Mouse (Mus musculus) limb, embryonic 14.5 days (tissue): ENCODE results near the gene 1700028J19Rik. TPM values are rescaled to one million over a fixed set of nuclear protein-coding genes. Genes with fewer than 3 reads are reported as not detected.

Experiments
- ATAC-seq: fragments of 200-750 bp; cut with Nextera tagmentation; 2 replicates; pipeline ENCODE4 v1.8.0; 2017; ENCODE audit warnings: low read depth, moderate number of reproducible peaks, moderate TSS enrichment; ENCODE audit not compliant: low FRiP score
- DNase-seq: peaks from one replicate; pipeline ENCODE4 v3.0.0-alpha.2; 2015; ENCODE audit warnings: low spot score
- H3K27ac ChIP-seq: fragments of 300-500 bp; sonication (generic); replicated peaks from 2 replicates; pipeline ENCODE4 v1.5.1; 2014; ENCODE audit warnings: low read depth, mild to moderate bottlenecking, low read length, moderate library complexity, mixed read lengths
- H3K27me3 ChIP-seq: fragments of 300-500 bp; sonication (generic); 2 replicates; pipeline ENCODE4 v1.6.1; 2014; ENCODE audit warnings: low read length, mixed read lengths; ENCODE audit not compliant: control insufficient read depth, insufficient read depth
- H3K36me3 ChIP-seq: fragments of 300-500 bp; sonication (generic); 2 replicates; pipeline ENCODE4 v1.6.1; 2014; ENCODE audit warnings: mild to moderate bottlenecking, low read length, moderate library complexity, mixed read lengths; ENCODE audit not compliant: control insufficient read depth, insufficient read depth
- H3K4me1 ChIP-seq: fragments of 300-500 bp; sonication (generic); 2 replicates; pipeline ENCODE4 v1.6.1; 2014; ENCODE audit warnings: antibody characterized with exemption, low read length, mixed read lengths; ENCODE audit not compliant: control insufficient read depth, insufficient read depth
- H3K4me2 ChIP-seq: fragments of 300-500 bp; sonication (generic); replicated peaks from 2 replicates; pipeline ENCODE4 v1.6.1; 2014; ENCODE audit warnings: low read depth, mild to moderate bottlenecking, low read length, moderate library complexity; ENCODE audit not compliant: severe bottlenecking
- H3K4me3 ChIP-seq: fragments of 300-500 bp; sonication (generic); replicated peaks from 2 replicates; pipeline ENCODE4 v1.5.1; 2014; ENCODE audit warnings: low read length
- H3K9ac ChIP-seq: fragments of 300-500 bp; sonication (generic); 2 replicates; pipeline ENCODE4 v1.6.1; 2014; ENCODE audit warnings: mild to moderate bottlenecking, low read depth, low read length, moderate library complexity; ENCODE audit not compliant: severe bottlenecking
- H3K9me3 ChIP-seq: fragments of 300-500 bp; sonication (generic); 2 replicates; pipeline ENCODE4 v1.6.1; 2016; ENCODE audit warnings: low read length; ENCODE audit not compliant: control insufficient read depth
- POLR2A ChIP-seq: fragments of 200-500 bp; IDR thresholded peaks from 2 replicates; pipeline ENCODE4 v1.8.0; 2012; ENCODE audit warnings: inconsistent platforms, mild to moderate bottlenecking, moderate library complexity, borderline replicate concordance; ENCODE audit not compliant: insufficient read depth, insufficient read length; ENCODE audit errors: extremely low read depth
- WGBS: fragments of 180-500 bp; shearing (Covaris S2); extraction: QIAGEN DNeasy Blood & Tissue Kit; methylation state at CpG from one replicate; pipeline ENCODE4 v1.1.7; 2014; 5-methylcytosine and 5-hydroxymethylcytosine counted together
- polyA plus RNA-seq, 2 experiments: library from polyadenylated mRNA; depleted of rRNA in 1 of 2; stranded (reverse) in 1 of 2; unstranded in 1 of 2; fragments of >200 nt; fragmentation: Nextera tagmentation in 1 of 2; extraction: Ambion mirVana in 1 of 2; gene quantifications; 2 replicates each; pipeline versions ENCODE4 v1.2.1 to v1.2.3; 2012 to 2014

Gene 1700028J19Rik
- polyA plus RNA-seq, 2 experiments = 1.3 TPM

DNA sequence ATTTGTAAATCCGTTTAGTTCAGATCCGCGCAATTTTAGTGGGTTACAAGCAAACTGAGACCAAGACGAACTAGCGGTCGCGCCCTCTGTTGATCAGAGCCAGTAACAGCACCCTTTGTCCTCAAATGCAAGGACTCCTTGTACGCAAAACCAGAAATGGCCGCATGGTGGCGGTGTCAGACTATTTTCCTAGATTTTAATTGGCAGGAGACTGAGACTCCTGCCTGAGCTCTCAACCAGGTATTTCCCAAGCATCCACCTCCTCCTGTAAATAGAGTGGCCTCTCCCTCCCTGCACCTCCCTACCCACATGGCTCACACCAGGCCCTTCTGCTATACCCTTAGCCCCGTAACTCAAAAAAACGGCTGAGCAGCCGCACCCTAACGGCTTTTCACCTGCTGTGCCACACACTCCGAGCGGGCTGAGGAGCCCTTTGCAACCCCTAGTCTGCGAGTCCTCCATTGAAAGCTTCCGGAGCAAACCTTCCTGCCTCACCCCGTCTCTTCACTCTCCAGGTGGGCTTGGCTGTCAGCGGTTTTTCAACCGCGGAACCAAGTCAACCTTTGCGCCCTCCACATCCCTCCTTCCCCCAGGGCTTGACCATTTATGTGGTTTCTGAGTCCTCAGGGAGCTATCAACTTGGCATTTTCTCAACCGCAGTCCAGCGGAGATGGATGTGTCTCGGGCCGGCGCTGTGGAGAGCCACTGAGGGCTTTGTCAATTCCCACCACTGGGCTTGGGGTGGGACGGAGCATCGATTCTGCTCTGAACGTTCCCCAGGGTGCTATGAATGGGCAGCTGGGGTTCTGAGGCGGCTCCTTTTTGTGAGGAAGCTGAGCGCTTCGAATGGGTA lies 16.5 kb upstream of the 1700028J19Rik start:
- Histone ChIP-seq H3K4me2 (peak overlapping the region; percentile 38), H3K27me3 (peaks cover 11% of the 10 kb centered on the region), H3K27ac (no peak overlapping the region), H3K9me3 (no peaks in the 10 kb centered on the region), H3K36me3 (no peaks in the 10 kb centered on the region), H3K4me3 (no peak overlapping the region), H3K4me1 (peaks cover 4% of the 10 kb centered on the region; the same call in 1 of the 2 replicates), H3K9ac (no peak overlapping the region)
- ATAC-seq (peak; percentile 70), DNase-seq (peak; percentile 93)
- WGBS = 2% methylated on average over 34 of the region's 34 CpGs
- peak; percentile 29; the same call in 1 of the 2 replicates for TF ChIP-seq POLR2A

DNA sequence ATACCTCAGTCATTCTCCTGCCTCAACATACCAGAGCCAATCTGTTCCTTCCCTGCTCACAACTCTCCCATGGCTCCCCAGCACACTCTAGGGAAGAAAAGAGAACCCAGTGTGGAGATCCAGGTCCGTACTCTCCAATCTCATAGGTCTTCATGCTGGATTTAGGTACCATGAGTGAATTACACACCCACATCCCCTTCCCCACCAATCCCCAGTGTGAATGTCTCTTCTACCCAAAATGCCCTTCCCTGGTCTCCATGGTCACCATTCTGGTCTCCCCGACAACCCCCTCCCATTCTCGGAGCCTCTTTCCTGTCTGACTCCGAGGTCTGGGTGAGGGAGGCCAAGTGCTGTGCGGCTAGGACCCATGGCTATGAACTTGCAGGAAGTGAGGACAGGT lies 14.7 kb upstream of the 1700028J19Rik start, which contains the start of gene Gm15517:
Gene Gm15517 (plus strand): TSS at position 301 of the 400 bp plus-strand sequence.
- Histone ChIP-seq H3K4me3 (no peak within 1 kb of the TSS), H3K4me2 (no peak within 1 kb of the TSS), H3K27ac (no peak within 1 kb of the TSS), H3K36me3 (no peaks in the 10 kb centered on the region), H3K4me1 (peaks cover 4% of the 10 kb centered on the region; the same call in 1 of the 2 replicates), H3K9ac (no peak within 1 kb of the TSS), H3K9me3 (no peaks in the 10 kb centered on the region), H3K27me3 (peaks cover 11% of the 10 kb centered on the region)
- no peak for DNase-seq
- TF ChIP-seq POLR2A = no peak
- 57% methylated on average over 5 of the region's 5 CpGs for WGBS
- no peak for ATAC-seq

DNA sequence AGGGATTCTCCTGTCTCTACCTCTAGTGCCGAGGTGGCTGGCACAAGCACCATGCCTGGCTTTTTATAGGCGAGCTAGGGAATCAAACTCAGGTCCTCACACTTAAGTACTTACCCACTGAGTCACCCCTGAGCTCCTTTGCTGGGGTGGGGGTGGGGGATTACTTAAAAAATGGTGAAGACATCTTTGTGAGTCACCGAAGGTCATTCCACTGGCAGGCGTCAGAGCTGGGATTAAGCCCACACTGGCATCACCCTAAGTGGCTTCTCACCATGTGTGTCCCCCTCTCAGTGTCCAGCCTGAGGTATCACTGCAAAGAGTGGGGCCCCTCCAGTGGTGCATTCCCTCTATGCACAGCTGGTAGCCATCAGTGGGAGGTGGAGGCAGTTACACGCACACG lies 13.9 kb upstream of the 1700028J19Rik start:
- H3K36me3 ChIP-seq = no peaks in the 10 kb centered on the region
- H3K4me1 ChIP-seq = peaks cover 4% of the 10 kb centered on the region; the same call in 1 of the 2 replicates
- no peak overlapping the region for H3K4me3 ChIP-seq
- TF ChIP-seq POLR2A = no peak
- no peaks in the 10 kb centered on the region for H3K9me3 ChIP-seq
- no peak overlapping the region for H3K9ac ChIP-seq
- WGBS = 72% methylated on average over 6 of the region's 6 CpGs
- ATAC-seq (no peak), DNase-seq (no peak)
- no peak overlapping the region for H3K4me2 ChIP-seq
- H3K27ac ChIP-seq = no peak overlapping the region
- peaks cover 11% of the 10 kb centered on the region for H3K27me3 ChIP-seq

DNA sequence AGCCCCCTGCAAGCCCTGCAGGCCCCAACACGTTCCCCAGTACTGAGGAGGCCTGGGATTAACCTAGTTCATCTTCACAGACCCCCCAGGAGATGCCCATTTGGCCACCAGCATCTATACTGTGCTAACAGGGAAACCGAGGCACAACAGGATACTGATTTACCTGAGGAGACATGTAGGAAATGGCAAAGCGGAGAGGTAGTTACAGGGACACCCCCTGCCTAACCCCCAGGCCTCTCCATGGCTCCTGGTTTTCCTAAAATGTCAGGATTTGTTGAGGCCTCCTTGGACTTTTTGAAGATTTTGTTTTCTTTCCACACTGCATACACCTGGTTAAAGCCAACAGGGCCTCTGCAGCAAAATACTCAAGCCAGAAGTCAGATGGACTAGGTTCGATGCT lies 10.8 kb upstream of the 1700028J19Rik start, which contains the start of gene Acp4:
Gene Acp4 (minus strand): TSS at position 101 of the 400 bp plus-strand sequence.
- H3K4me3 ChIP-seq = no peak within 1 kb of the TSS
- peaks cover 13% of the 10 kb centered on the region for H3K36me3 ChIP-seq
- no peaks in the 10 kb centered on the region for H3K4me1 ChIP-seq
- 72% methylated on average over 4 of the region's 4 CpGs for WGBS
- H3K27me3 ChIP-seq = no peaks in the 10 kb centered on the region; the same call in 1 of the 2 replicates
- TF ChIP-seq POLR2A = no peak
- H3K27ac ChIP-seq = no peak within 1 kb of the TSS
- DNase-seq (no peak), ATAC-seq (no peak)
- no peak within 1 kb of the TSS for H3K4me2 ChIP-seq
- H3K9me3 ChIP-seq = no peaks in the 10 kb centered on the region
- H3K9ac ChIP-seq = no peak within 1 kb of the TSS

DNA sequence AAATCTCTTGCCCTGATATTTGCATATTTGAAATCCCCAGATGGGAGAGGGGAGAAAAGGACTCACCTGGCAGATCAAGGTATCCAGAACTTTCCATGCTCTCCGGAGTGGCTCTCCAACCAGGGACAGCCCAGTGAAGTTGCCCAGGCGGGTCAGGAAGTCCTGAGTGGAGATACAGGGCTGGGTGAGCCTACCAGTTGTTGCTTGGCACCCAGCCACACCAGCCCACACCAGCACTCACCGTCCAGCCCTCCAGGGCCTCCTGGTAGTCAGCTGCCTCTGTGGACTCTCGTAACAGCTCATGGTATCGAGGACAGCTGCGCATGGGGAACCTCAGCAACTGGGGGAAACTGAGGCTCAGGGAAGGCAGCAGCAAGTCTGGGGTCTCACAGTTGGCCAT lies 8.4 kb upstream of the 1700028J19Rik start:
- no peaks in the 10 kb centered on the region for H3K4me1 ChIP-seq
- H3K9ac ChIP-seq = no peak overlapping the region
- no peak for ATAC-seq
- no peak overlapping the region for H3K4me2 ChIP-seq
- no peak overlapping the region for H3K4me3 ChIP-seq
- WGBS = 76% methylated on average over 6 of the region's 6 CpGs
- H3K27me3 ChIP-seq = no peaks in the 10 kb centered on the region
- TF ChIP-seq POLR2A = no peak
- H3K36me3 ChIP-seq = peaks cover 32% of the 10 kb centered on the region
- no peak overlapping the region for H3K27ac ChIP-seq
- DNase-seq = no peak
- no peaks in the 10 kb centered on the region for H3K9me3 ChIP-seq
